Mouse (Mus musculus) left cerebral cortex, adult 2 months (tissue): ENCODE data around the gene Slc30a2. TPM values are rescaled to one million over a fixed set of nuclear protein-coding genes. Genes with fewer than 3 reads are reported as not detected.
A peak's percentile ranks its signal among the peaks of the same experiment; 100 is the strongest.

ENCODE experiments used
- DNase-seq, 2 experiments: peaks; one replicate each; pipeline ENCODE4 v3.0.0; 2021 to 2022; ENCODE audit warnings: low spot score in 2 of 2, mixed read lengths in 1 of 2; ENCODE audit errors: extremely low spot score in 1 of 2
- H3K27ac ChIP-seq: fragments of 200-600 bp; 2 replicates; pipeline ENCODE4 v1.8.1; 2022
- H3K4me3 ChIP-seq: fragments of 200-600 bp; 2 replicates; pipeline ENCODE4 v1.8.1; 2022
- CTCF ChIP-seq: fragments of 200-600 bp; IDR thresholded peaks from 2 replicates; pipeline ENCODE4 v1.8.1; 2022; ENCODE audit warnings: antibody characterized with exemption, mild to moderate bottlenecking, moderate library complexity
- intact Hi-C: fragments of 180-260 bp; cut with DNase I; formaldehyde crosslinking; loops from one replicate; pipeline ENCODE4 v1.15.1; 2025
- total RNA-seq, 2 experiments: library from RNA; stranded (reverse); gene quantifications; 2 replicates each; pipeline ENCODE4 v1.2.3; 2021

Gene Slc30a2
- total RNA-seq, 2 experiments from 2014 or later, result not detected

GRCm38 (mm10) chr4:134310106-134310505 is 32.9 kb upstream of the Slc30a2 start:
- H3K4me3 ChIP-seq, result no peak overlapping the region
- no peak overlapping the region for H3K27ac ChIP-seq
- DNase-seq, result no peak
- TF ChIP-seq CTCF, result no peak
- intact Hi-C loops, result no loop called here

DNA sequence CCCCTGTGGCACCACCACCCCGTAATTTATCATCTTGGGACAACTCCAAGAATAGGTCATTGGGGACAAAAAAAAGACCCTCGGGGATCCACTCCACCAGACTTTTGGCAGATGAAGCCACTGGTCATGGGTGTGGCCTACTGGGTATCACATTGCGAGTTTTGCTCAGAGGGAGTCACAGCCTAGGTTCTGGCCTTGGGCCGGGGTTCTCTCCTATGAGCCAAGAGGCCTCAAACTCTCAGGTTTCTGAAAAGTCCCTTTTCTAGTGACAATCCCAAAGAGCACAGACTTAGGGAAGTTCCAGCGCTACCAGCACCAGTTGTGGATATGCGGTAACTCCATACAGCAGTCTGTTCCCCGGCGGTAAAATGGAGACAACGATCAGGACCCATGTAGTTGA is 32.3 kb upstream of the Slc30a2 start:
- H3K27ac ChIP-seq, result no peak overlapping the region
- intact Hi-C loops, result no loop called here
- H3K4me3 ChIP-seq, result no peak overlapping the region
- DNase-seq, result no peak
- TF ChIP-seq CTCF, result no peak

- no peak for DNase-seq
- intact Hi-C loops, result no loop called here
- TF ChIP-seq CTCF, result no peak
- no peak overlapping the region for H3K4me3 ChIP-seq
- no peak overlapping the region for H3K27ac ChIP-seq
These were observed 31.2 kb upstream of the Slc30a2 start for GRCm38 (mm10) chr4:134311784-134312183.

DNA sequence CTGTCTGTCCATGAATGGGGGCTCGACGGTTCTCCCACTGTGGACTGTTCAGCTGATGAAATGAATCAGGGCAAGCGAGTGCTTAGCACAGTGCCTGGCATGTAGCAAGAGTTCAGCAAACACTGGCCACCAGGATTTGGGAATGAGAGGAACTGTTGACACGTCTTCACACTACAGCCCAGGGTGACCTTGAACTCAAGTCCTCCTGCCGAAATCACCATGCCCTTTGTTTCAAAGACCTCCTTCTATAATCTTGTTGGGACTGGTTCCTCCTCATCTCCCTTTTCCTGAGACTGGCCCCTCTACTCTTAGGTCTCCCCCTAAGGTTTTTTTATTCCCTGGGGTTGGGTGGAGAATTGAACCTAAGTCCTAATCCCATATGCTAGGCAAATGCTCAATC is 30.6 kb upstream of the Slc30a2 start:
- TF ChIP-seq CTCF, result no peak
- DNase-seq, result no peak
- Histone ChIP-seq H3K27ac (no peak overlapping the region), H3K4me3 (no peak overlapping the region)
- intact Hi-C loops, result no loop called here

DNA sequence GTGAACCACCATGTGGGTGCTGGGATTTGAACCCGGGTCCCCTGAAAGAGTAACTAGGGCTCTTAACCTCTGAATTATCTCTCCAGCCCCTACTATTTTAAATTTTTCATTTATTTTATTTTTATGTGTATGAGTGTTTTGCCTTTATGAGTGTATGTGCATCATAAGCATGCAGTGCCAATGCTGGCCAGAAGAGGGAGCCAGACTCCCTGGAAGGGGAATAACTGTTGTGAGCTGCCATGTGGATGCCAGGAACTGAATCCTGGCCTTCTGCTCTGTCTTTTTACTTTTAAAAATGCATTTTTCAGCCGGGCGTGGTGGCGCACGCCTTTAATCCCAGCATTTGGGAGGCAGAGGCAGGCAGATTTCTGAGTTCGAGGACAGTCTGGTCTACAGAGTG is 30.1 kb upstream of the Slc30a2 start:
- Histone ChIP-seq H3K4me3 (no peak overlapping the region), H3K27ac (no peak overlapping the region)
- TF ChIP-seq CTCF, result peak; percentile 34
- no peak for DNase-seq
- intact Hi-C loops, result no loop called here

DNA sequence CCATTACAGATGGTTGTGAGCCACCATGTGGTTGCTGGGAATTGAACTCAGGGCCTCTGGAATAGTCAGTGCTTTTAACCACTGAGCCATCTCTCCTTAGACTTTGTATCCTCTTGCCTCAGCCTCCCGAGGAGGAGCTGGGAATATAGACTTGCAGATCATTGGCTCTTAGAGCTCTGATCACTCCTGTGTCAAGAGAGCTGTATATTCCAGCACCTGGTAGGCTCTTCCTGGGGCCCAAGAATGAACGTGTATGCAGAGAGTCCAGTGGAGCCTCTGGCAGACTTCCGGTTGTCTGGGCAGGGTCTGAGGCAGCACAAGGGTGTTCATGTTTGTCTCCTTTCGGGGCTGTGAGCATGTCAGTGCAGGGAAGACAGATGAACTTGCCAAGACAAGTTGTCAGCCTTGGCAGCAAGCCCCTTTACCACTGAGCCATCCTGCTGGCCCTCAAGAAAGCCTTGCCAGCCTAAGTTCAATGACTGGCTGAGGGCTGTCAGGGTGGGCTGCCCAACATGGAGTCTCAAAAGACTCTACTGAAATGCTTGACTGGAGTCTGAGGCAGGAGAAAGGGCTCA is 28.8 kb upstream of the Slc30a2 start:
- intact Hi-C loops, result no loop called here
- H3K27ac ChIP-seq, result no peak overlapping the region
- H3K4me3 ChIP-seq, result no peak overlapping the region
- DNase-seq, result no peak
- TF ChIP-seq CTCF, result no peak

GRCm38 (mm10) chr4:134314876-134315275 is 28.1 kb upstream of the Slc30a2 start, which contains the start of gene Trim63:
Trim63 (plus strand) TSS chr4:134315120.
- TF ChIP-seq CTCF, result no peak
- Histone ChIP-seq H3K27ac (no peak within 1 kb of the TSS), H3K4me3 (no peak within 1 kb of the TSS)
- intact Hi-C loops, result no loop called here
- no peak for DNase-seq

GRCm38 (mm10) chr4:134315470-134315869 is 27.5 kb upstream of the Slc30a2 start:
- Histone ChIP-seq H3K27ac (no peak overlapping the region), H3K4me3 (no peak overlapping the region)
- TF ChIP-seq CTCF, result no peak
- no peak for DNase-seq
- intact Hi-C loops, result no loop called here

GRCm38 (mm10) chr4:134316390-134316789 is 26.6 kb upstream of the Slc30a2 start:
- TF ChIP-seq CTCF, result no peak
- no peak for DNase-seq
- intact Hi-C loops, result no loop called here
- Histone ChIP-seq H3K4me3 (no peak overlapping the region), H3K27ac (no peak overlapping the region)

GRCm38 (mm10) chr4:134319074-134319473 is 23.9 kb upstream of the Slc30a2 start:
- intact Hi-C loops, result no loop called here
- Histone ChIP-seq H3K4me3 (no peak overlapping the region), H3K27ac (no peak overlapping the region)
- no peak for DNase-seq
- no peak for TF ChIP-seq CTCF

- no peak for TF ChIP-seq CTCF
- Histone ChIP-seq H3K27ac (no peak overlapping the region), H3K4me3 (no peak overlapping the region)
- DNase-seq, result no peak
- intact Hi-C loops, result no loop called here
These were observed 23.3 kb upstream of the Slc30a2 start for GRCm38 (mm10) chr4:134319674-134320073.

GRCm38 (mm10) chr4:134321524-134321923 is 21.5 kb upstream of the Slc30a2 start:
- TF ChIP-seq CTCF, result no peak; the same call in 1 of the 2 replicates
- intact Hi-C loops, result no loop called here
- no peak overlapping the region for H3K27ac ChIP-seq
- DNase-seq, result no peak
- H3K4me3 ChIP-seq, result no peak overlapping the region

- intact Hi-C loops, result no loop called here
- no peak overlapping the region for H3K27ac ChIP-seq
- no peak overlapping the region for H3K4me3 ChIP-seq
- no peak for DNase-seq
- no peak for TF ChIP-seq CTCF
These were observed 18.3 kb upstream of the Slc30a2 start for GRCm38 (mm10) chr4:134324655-134325054.
